In genomic region chr13:23544787-23545120, GRCm38 (mm10) we compare ENCODE assay signal across 8 mouse cellular contexts. TPM values are rescaled to one million over a fixed set of nuclear protein-coding genes. Genes with fewer than 3 reads are reported as not detected.
DNase-seq lines count a peak whose midpoint lies in the region; ATAC-seq and TF ChIP-seq lines count a peak whose summit lies in the region.
"Not testable (repeated sequence)": the region's sequence is repeated elsewhere in the genome, so short reads cannot be mapped to it uniquely, and the experiment has no call there.

No protein-coding gene starts in this region.

- not testable (repeated sequence) for TF ChIP-seq EP300 in heart, postnatal 0 days (IDR thresholded peaks at IDR 0.05; ENCODE audit: low read depth)

- H3K4me3 ChIP-seq in forebrain, embryonic 13.5 days: peak overlapping the region; percentile 47
- peak overlapping the region; percentile 57 for H3K4me3 ChIP-seq in heart, postnatal 0 days (ENCODE audit: low read depth, low read length)
- peak overlapping the region; percentile 42 for H3K4me3 ChIP-seq in liver, embryonic 11.5 days (ENCODE audit: low read depth, low read length)
- peak overlapping the region; percentile 60 for H3K4me3 ChIP-seq in midbrain, embryonic 10.5 days

- under 1% methylated on average over 13 of the region's 14 CpGs for WGBS in forebrain, embryonic 13.5 days
- WGBS in heart, postnatal 0 days: 0% methylated on average over 10 of the region's 14 CpGs
- 0% methylated on average over 11 of the region's 14 CpGs for WGBS in liver, embryonic 11.5 days
- 0% methylated on average over 13 of the region's 14 CpGs for WGBS in midbrain, embryonic 10.5 days

- ATAC-seq in CD4-positive, CD25-positive, alpha-beta regulatory T cell, adult 4 months: peak; percentile 2
- ATAC-seq in forebrain, embryonic 13.5 days; heart, postnatal 0 days (ENCODE audit: insufficient read depth, low read depth): not testable (repeated sequence)
- ATAC-seq in liver, embryonic 11.5 days (replicated peaks; ENCODE audit: low FRiP score): peak; percentile 13

- peak overlapping the region; percentile 95 for H3K27ac ChIP-seq in forebrain, embryonic 13.5 days
- peak overlapping the region; percentile 95 for H3K27ac ChIP-seq in heart, postnatal 0 days (ENCODE audit: low read depth)
- H3K27ac ChIP-seq in liver, embryonic 11.5 days (ENCODE audit: low read depth, low read length): peak overlapping the region; percentile 98; the same call in 1 of the 2 replicates
- peak overlapping the region; percentile 95 for H3K27ac ChIP-seq in midbrain, embryonic 10.5 days (replicated peaks)

- peak overlapping the region; percentile 69 for H3K4me2 ChIP-seq in forebrain, embryonic 13.5 days
- peak overlapping the region; percentile 81 for H3K4me2 ChIP-seq in heart, postnatal 0 days (ENCODE audit: low read depth, low read length)
- peak overlapping the region; percentile 53 for H3K4me2 ChIP-seq in liver, embryonic 11.5 days

- peak; percentile 26 to 35 for DNase-seq in cerebellum, postnatal 25 days
- not testable (repeated sequence) for DNase-seq in heart, postnatal 0 days (ENCODE audit: low spot score); liver, embryonic 11.5 days (ENCODE audit: low spot score); midbrain, embryonic 10.5 days (ENCODE audit: low spot score)
- DNase-seq in kidney, adult 18-20 months: peak; percentile 25
- DNase-seq in right cerebral cortex, postnatal 25 days: peak; percentile 19

- H3K36me3 ChIP-seq in forebrain, embryonic 13.5 days (ENCODE audit: poor library complexity, severe bottlenecking); heart, postnatal 0 days (replicated peaks; ENCODE audit: control insufficient read depth, insufficient read depth, low read length); liver, embryonic 11.5 days (ENCODE audit: control insufficient read depth, insufficient read depth, low read length); midbrain, embryonic 10.5 days: not testable (repeated sequence)

- not testable (repeated sequence) for TF ChIP-seq CTCF in heart, postnatal 0 days (IDR thresholded peaks at IDR 0.05; ENCODE audit: low read depth)

- not testable (repeated sequence) for H3K9me3 ChIP-seq in forebrain, embryonic 13.5 days (replicated peaks); heart, postnatal 0 days (replicated peaks; ENCODE audit: control insufficient read depth, low read length); liver, embryonic 11.5 days (ENCODE audit: control insufficient read depth, low read length); midbrain, embryonic 10.5 days (replicated peaks)

- H3K4me1 ChIP-seq in forebrain, embryonic 13.5 days: peaks cover 11% of the 10 kb centered on the region
- H3K4me1 ChIP-seq in heart, postnatal 0 days (ENCODE audit: control insufficient read depth, insufficient read depth); liver, embryonic 11.5 days (replicated peaks; ENCODE audit: control insufficient read depth, insufficient read depth, low read length): not testable (repeated sequence)
- H3K4me1 ChIP-seq in midbrain, embryonic 10.5 days: peaks cover 17% of the 10 kb centered on the region

- H3K27me3 ChIP-seq in forebrain, embryonic 13.5 days; heart, postnatal 0 days (ENCODE audit: control insufficient read depth, insufficient read depth, low read length); liver, embryonic 11.5 days (replicated peaks; ENCODE audit: control insufficient read depth, insufficient read depth, low read length); midbrain, embryonic 10.5 days (ENCODE audit: low read depth, poor library complexity, severe bottlenecking): not testable (repeated sequence)

- H3K9ac ChIP-seq in forebrain, embryonic 13.5 days: peak overlapping the region; percentile 73
- peak overlapping the region; percentile 59; the same call in 1 of the 2 replicates for H3K9ac ChIP-seq in heart, postnatal 0 days (replicated peaks; ENCODE audit: low read depth, low read length)
- H3K9ac ChIP-seq in liver, embryonic 11.5 days (ENCODE audit: low read depth, low read length): peak overlapping the region; percentile 63

RNA-seq across cellular contexts. Expression of gene Hist1h3f, which starts 0.9 kb away (rescaled TPM):
- not detected for polyA plus RNA-seq in CD4-positive, CD25-positive, alpha-beta regulatory T cell, adult 4 months (2017; shearing (Covaris generic))
- 1.2 and 1.3 TPM in 2 replicates for polyA plus RNA-seq in forebrain, embryonic 13.5 days (2015; fragmentation: Nextera tagmentation; extraction: Ambion mirVana)
- total RNA-seq in heart, postnatal 0 days (2014; rRNA removed; ENCODE audit: low replicate concordance): 441 and 779 TPM in 2 replicates
- 0.29 and 0.45 TPM in 2 replicates for polyA plus RNA-seq in heart, postnatal 0 days (2015; fragmentation: Nextera tagmentation; extraction: Ambion mirVana)
- 0.42 and 0.62 TPM in 2 replicates for polyA plus RNA-seq in liver, embryonic 11.5 days (2014; fragmentation: Nextera tagmentation; extraction: Ambion mirVana)
- 1.1 and 1.5 TPM in 2 replicates for polyA plus RNA-seq in midbrain, embryonic 10.5 days (2016; fragmentation: Nextera tagmentation; extraction: Ambion mirVana)

RNA-seq across cellular contexts. Expression of gene Hist1h2bh, which starts 1.6 kb away (rescaled TPM):
- under 1 TPM; 0.41 to 0.66 TPM for polyA plus RNA-seq in CD4-positive, CD25-positive, alpha-beta regulatory T cell, adult 4 months (2017; shearing (Covaris generic))
- 0.76 and 0.97 TPM in 2 replicates for polyA plus RNA-seq in forebrain, embryonic 13.5 days (2015; fragmentation: Nextera tagmentation; extraction: Ambion mirVana)
- 82.5 and 133 TPM in 2 replicates for total RNA-seq in heart, postnatal 0 days (2014; rRNA removed; ENCODE audit: low replicate concordance)
- polyA plus RNA-seq in heart, postnatal 0 days (2015; fragmentation: Nextera tagmentation; extraction: Ambion mirVana): 0.25 and 0.31 TPM in 2 replicates
- 1.6 and 1.7 TPM in 2 replicates for polyA plus RNA-seq in liver, embryonic 11.5 days (2014; fragmentation: Nextera tagmentation; extraction: Ambion mirVana)
- 1.00 and 1.0 TPM in 2 replicates for polyA plus RNA-seq in midbrain, embryonic 10.5 days (2016; fragmentation: Nextera tagmentation; extraction: Ambion mirVana)

RNA-seq across cellular contexts. Expression of gene Hist1h4f, which starts 6.7 kb away (rescaled TPM):
- polyA plus RNA-seq in CD4-positive, CD25-positive, alpha-beta regulatory T cell, adult 4 months (2017; shearing (Covaris generic)): 1 to 10 TPM in 1 of 2 experiments, not detected in 1; 1.1 TPM
- polyA plus RNA-seq in forebrain, embryonic 13.5 days (2015; fragmentation: Nextera tagmentation; extraction: Ambion mirVana): 1.6 and 2.2 TPM in 2 replicates
- 2,919 and 3,073 TPM in 2 replicates for total RNA-seq in heart, postnatal 0 days (2014; rRNA removed; ENCODE audit: low replicate concordance)
- 0.65 TPM in 1 of 2 replicates, not detected in the other for polyA plus RNA-seq in heart, postnatal 0 days (2015; fragmentation: Nextera tagmentation; extraction: Ambion mirVana)
- polyA plus RNA-seq in liver, embryonic 11.5 days (2014; fragmentation: Nextera tagmentation; extraction: Ambion mirVana): 0.66 and 1.4 TPM in 2 replicates
- polyA plus RNA-seq in midbrain, embryonic 10.5 days (2016; fragmentation: Nextera tagmentation; extraction: Ambion mirVana): 1.7 TPM in 1 of 2 replicates, not detected in the other

RNA-seq across cellular contexts. Expression of gene Hist1h1d, which starts 8.3 kb away (rescaled TPM):
- under 1 TPM; 0.18 to 0.35 TPM for polyA plus RNA-seq in CD4-positive, CD25-positive, alpha-beta regulatory T cell, adult 4 months (2017; shearing (Covaris generic))
- 0.54 and 0.68 TPM in 2 replicates for polyA plus RNA-seq in forebrain, embryonic 13.5 days (2015; fragmentation: Nextera tagmentation; extraction: Ambion mirVana)
- total RNA-seq in heart, postnatal 0 days (2014; rRNA removed; ENCODE audit: low replicate concordance): 61.7 and 66.1 TPM in 2 replicates
- 0.16 and 0.20 TPM in 2 replicates for polyA plus RNA-seq in heart, postnatal 0 days (2015; fragmentation: Nextera tagmentation; extraction: Ambion mirVana)
- polyA plus RNA-seq in liver, embryonic 11.5 days (2014; fragmentation: Nextera tagmentation; extraction: Ambion mirVana): 0.68 and 0.82 TPM in 2 replicates
- 0.58 and 0.63 TPM in 2 replicates for polyA plus RNA-seq in midbrain, embryonic 10.5 days (2016; fragmentation: Nextera tagmentation; extraction: Ambion mirVana)

RNA-seq across cellular contexts. Expression of gene Hist1h3g, which starts 9.5 kb away (rescaled TPM):
- not detected for polyA plus RNA-seq in CD4-positive, CD25-positive, alpha-beta regulatory T cell, adult 4 months (2017; shearing (Covaris generic))
- polyA plus RNA-seq in forebrain, embryonic 13.5 days (2015; fragmentation: Nextera tagmentation; extraction: Ambion mirVana): 10.0 and 11.6 TPM in 2 replicates
- total RNA-seq in heart, postnatal 0 days (2014; rRNA removed; ENCODE audit: low replicate concordance): 709 and 989 TPM in 2 replicates
- 2.4 and 2.5 TPM in 2 replicates for polyA plus RNA-seq in heart, postnatal 0 days (2015; fragmentation: Nextera tagmentation; extraction: Ambion mirVana)
- polyA plus RNA-seq in liver, embryonic 11.5 days (2014; fragmentation: Nextera tagmentation; extraction: Ambion mirVana): 5.2 TPM in 2 replicates
- polyA plus RNA-seq in midbrain, embryonic 10.5 days (2016; fragmentation: Nextera tagmentation; extraction: Ambion mirVana): 5.5 and 5.6 TPM in 2 replicates
